Mouse (Mus musculus): ENCODE measurements at regions not wholly inside any gene's neighbourhood (a gene's known extent, or its start where the extent isn't known, plus 50 kb on each side); places are given as distances from the start of the nearest gene placed in this dataset.

DNA sequence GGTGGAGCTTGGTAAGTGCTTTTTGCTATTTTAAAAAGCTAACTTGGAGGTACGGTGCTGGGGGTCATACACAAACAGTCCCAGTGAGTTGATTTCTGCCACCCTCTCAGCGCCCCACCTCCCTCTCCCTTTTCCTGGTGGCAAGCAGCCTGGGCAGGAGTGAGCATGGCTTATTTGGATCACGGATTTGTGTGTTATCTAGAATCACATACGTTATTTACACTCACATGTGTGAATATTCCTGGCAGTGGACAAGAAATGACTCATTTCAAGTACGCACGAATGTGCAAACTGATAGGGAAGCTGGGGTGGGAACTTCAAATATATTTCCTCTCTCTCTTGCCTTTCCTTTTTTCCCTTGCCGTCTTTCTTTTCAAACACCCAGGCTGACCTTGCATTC, 75.7 kb upstream of the Jag1 start:
- TF ChIP-seq CTCF (IDR thresholded peaks at IDR 0.05; ENCODE audit: low read depth, low read length) (no peak), EP300 (IDR thresholded peaks at IDR 0.05; ENCODE audit: insufficient read depth, low read depth, low read length) (no peak)
